Mouse (Mus musculus) erythroid progenitor cell, adult 5-6 weeks (primary cell): ENCODE results near the gene Zfyve1. TPM values are rescaled to one million over a fixed set of nuclear protein-coding genes. Genes with fewer than 3 reads are reported as not detected.

Experiments used
- ATAC-seq: replicated peaks from 2 replicates; pipeline ENCODE4 v1.8.0; 2016; ENCODE audit warnings: moderate number of reproducible peaks, mild to moderate bottlenecking, moderate TSS enrichment, inconsistent platforms; ENCODE audit not compliant: poor library complexity, low FRiP score, severe bottlenecking
- total RNA-seq, 2 experiments: library from RNA; stranded (forward) in 1 of 2; stranded (reverse) in 1 of 2; fragments of 150-400 nt in 1 of 2; fragments of 186-747, 209-891 nt in 1 of 2; gene quantifications; 2 replicates each; pipeline versions ENCODE4 v1.2.3 to v1.2.4; 2015 to 2017; ENCODE audit warnings: low replicate concordance in 2 of 2

Zfyve1 gene
- total RNA-seq, 2 experiments from 2014 or later: 13.0 to 42.1 TPM

- no peak for ATAC-seq
Observed at GRCm38 (mm10) chr12:83525822-83526544, 71.0 kb downstream of the Zfyve1 start.

DNA sequence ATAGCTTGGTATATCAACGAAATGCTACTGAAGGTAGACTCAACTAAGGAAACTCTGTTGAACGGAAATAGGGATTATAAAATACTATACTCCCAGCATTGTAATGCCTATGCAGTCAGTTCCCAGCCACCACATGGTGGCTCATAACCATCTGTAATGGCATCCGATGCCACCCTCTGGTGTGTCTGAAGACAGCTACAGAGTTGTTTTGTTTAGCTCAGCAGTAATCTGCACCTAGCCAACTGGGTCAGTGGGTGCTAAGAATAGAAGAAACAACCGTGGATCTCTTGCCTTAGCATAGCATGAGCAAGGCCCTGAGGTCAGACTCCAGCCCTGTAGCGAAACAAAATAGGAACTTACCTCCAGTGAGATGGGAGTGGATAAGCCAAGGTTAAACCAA lies 72.7 kb downstream of the Zfyve1 start:
- no peak for ATAC-seq

DNA sequence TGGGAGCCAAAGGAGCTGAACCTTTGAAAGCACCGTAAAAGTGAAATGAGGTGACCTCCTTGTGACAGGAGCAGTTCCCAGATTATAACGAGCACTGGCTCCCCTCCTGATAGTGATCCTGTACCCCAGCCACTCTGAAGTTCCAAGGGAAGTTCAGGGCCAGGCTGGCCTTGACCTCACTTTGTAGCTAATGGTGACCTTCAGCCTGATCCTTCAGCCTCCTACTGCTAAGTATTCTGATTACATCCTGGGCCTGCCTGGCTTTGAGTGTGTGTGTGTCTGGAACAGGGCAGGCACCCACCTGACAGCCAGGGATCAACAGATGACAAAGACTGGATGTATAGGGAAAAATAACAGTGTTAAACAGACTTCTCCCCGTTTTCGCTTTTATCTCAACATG lies 73.1 kb downstream of the Zfyve1 start:
- no peak for ATAC-seq

- ATAC-seq: no peak
Observed at GRCm38 (mm10) chr12:83523056-83523455, 74.0 kb downstream of the Zfyve1 start.

DNA sequence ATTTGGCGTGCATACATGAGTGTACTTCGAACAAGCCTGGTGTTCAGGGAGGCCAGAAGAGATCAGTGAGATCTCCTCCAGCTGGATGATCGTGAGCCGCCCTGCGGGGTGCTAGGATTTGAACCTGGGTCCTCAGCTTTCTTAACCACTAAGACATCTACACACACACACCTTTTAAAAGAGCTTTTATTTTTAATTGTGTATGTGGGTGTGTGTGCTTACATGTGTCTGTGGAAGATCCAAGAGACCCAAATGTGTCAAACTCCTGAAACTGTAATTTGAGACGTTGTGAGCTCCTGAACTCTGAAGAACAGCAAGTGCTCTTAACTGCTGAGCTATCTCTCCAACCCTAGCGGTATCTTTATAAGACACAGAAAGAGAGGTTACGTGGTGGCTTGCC lies 75.9 kb downstream of the Zfyve1 start:
- no peak for ATAC-seq

- ATAC-seq: peak; percentile 95
Observed at GRCm38 (mm10) chr12:83520311-83520890, 76.6 kb downstream of the Zfyve1 start, which contains the start of gene Dcaf4. Gene Dcaf4, plus strand, starts transcription at chr12:83520466.

DNA sequence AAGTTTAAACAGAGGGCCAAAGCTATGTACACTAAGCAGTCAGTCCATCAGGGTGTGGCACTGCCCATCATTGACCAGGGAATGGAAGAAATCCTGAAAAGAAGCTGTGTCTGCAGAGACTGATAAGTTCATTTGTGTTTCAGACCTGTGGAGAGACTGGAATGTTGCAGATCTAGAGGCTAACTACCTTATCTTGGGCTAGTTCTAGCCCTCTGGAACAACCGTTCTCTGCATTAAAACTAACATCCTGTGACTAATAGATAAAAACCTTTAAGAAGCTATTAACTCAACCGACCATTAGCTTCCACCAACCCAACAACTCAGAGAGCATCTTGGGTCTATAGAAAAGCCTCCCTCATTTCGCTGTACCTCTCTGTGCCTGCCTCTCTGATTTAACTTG lies 79.4 kb downstream of the Zfyve1 start:
- no peak for ATAC-seq

DNA sequence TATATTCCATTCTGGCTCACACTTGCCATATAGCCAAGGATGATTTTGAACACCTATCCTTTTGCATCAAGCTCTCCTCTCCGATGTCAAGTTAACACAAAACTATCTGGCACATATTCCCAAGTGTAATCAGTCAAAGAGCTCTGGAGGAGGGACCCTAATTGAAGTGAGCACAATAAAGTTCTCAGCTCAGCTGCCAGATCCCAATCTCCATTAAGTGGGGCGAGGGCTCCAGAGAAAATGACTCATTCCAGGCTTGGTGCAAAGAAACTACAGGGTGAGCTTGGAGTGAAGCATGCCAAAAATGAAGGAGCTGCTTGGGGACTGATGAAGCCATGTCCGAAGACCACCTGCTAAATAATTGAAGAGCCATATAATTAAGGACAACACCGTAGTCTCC lies 82.8 kb downstream of the Zfyve1 start:
- ATAC-seq: no peak

- no peak for ATAC-seq
Observed at GRCm38 (mm10) chr12:83513185-83513584, 83.8 kb downstream of the Zfyve1 start.

DNA sequence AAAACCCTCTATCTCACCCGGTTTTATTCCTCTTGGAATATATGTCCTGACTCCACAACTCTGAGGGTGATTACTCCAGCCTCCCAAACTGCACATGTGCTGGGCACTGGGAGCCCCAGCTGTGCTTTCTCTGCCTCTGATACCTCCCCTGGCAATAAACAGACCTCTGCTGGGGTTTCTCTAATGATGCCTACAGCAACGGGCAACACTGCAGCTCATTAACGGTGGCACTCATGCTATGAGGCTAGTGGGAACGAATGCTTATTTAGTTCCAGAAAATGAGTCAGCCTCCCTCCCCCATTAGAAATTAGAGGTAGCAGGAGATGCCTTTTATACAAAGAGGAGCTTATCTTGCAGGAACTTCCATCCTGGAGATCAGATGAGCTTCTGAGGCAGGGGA lies 84.2 kb downstream of the Zfyve1 start:
- ATAC-seq: no peak

- ATAC-seq: no peak
Observed at GRCm38 (mm10) chr12:83510586-83510985, 86.4 kb downstream of the Zfyve1 start.

DNA sequence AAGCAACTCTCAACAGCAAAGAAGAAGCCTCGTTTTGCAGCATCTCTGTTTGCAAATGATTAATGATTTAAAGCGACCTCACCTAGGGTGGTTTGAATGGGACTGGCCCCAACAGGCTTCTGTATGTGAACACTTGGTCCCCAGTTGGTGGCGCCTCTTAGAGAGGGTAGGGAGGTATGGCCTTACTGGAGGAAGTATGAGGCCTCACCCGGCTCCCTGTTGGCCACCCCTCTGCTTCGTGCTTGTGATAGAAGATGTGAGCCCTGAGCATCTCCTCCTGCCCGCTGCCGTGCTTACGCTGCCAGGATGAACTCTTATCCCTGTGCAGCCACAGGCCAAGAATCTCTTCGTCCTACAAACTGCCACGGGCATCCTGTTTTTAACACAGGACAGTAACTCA lies 90.5 kb downstream of the Zfyve1 start:
- ATAC-seq: no peak

GRCm38 (mm10) chr12:83502190-83502589 lies 94.8 kb downstream of the Zfyve1 start:
- peak; percentile 79 for ATAC-seq

DNA sequence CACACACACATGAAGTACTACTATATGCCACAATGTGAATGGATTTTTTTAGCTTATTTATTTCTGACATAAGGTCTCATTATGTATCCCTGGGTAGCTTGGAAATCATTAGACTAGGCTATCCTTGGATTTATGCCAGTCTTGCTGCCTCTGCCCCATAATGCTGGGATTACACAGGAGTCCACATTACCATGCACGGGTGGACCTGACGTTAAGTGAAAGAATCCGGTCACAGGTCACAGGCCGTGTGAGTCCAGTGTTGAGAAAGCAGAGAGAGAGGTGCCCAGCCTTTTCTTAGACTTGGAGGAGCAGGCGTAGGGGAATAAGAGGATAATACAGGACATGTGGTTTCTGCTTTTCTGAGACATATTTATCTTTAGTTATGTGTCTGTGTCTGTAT lies 97.8 kb downstream of the Zfyve1 start:
- no peak for ATAC-seq

DNA sequence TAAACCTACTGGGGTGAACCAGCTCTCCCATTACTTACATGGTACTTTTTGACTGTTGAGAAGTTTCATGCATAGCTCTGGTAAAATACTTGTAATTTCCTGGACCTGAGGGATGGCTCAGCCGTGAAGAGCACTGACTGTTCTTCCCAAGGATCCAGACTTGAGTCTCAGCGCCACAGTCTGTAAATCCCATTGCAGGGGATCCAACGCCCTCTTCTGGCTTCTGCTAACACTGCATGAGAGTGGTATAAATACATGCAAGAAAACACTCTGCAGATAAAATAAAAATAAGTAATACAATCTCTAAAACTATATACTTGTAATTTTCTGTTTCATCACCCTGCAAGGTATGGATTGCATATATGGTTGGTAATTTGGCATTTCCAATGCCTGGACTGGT lies 99.1 kb downstream of the Zfyve1 start:
- ATAC-seq: no peak

- ATAC-seq: no peak
Observed at GRCm38 (mm10) chr12:83496736-83497135, 100.3 kb downstream of the Zfyve1 start.

Other genes with a start within 250 kb of the Zfyve1 start
- 40.7 and 45.0 TPM in 2 replicates for gene Dpf3, start 109.5 kb downstream of the Zfyve1 start, total RNA-seq (2015; ENCODE audit: low replicate concordance)
- gene Dpf3, start 109.5 kb downstream of the Zfyve1 start, total RNA-seq (2017; ENCODE audit: low replicate concordance): 152 and 194 TPM in 2 replicates
- 1.8 and 3.8 TPM in 2 replicates for gene Dcaf4, start 76.8 kb downstream of the Zfyve1 start, total RNA-seq (2015; ENCODE audit: low replicate concordance)
- 3.0 and 5.3 TPM in 2 replicates for gene Dcaf4, start 76.8 kb downstream of the Zfyve1 start, total RNA-seq (2017; ENCODE audit: low replicate concordance)
- 227 and 278 TPM in 2 replicates for gene Rbm25, start 34.0 kb upstream of the Zfyve1 start, total RNA-seq (2015; ENCODE audit: low replicate concordance)
- gene Rbm25, start 34.0 kb upstream of the Zfyve1 start, total RNA-seq (2017; ENCODE audit: low replicate concordance): 216 and 257 TPM in 2 replicates
- 25.6 and 32.8 TPM in 2 replicates for gene Psen1, start 90.9 kb upstream of the Zfyve1 start, total RNA-seq (2015; ENCODE audit: low replicate concordance)
- 20.8 and 24.3 TPM in 2 replicates for gene Psen1, start 90.9 kb upstream of the Zfyve1 start, total RNA-seq (2017; ENCODE audit: low replicate concordance)
- gene Papln, start 166.4 kb upstream of the Zfyve1 start, total RNA-seq (2015; ENCODE audit: low replicate concordance): not detected in 2 replicates
- not detected in 2 replicates for gene Papln, start 166.4 kb upstream of the Zfyve1 start, total RNA-seq (2017; ENCODE audit: low replicate concordance)